Mouse (Mus musculus): Measurements from ENCODE around the gene Myrf.

GRCm38 (mm10) chr19:10167951-10168350, 72.6 kb downstream of the Myrf start:
- TF ChIP-seq CTCF (IDR thresholded peaks at IDR 0.05; ENCODE audit: low read depth), result no peak
- TF ChIP-seq EP300 (IDR thresholded peaks at IDR 0.05; ENCODE audit: low read depth), result no peak
